Mouse (Mus musculus) G1E (cell line): Measurements from ENCODE around the gene Sema5a.

Experiments
- CTCF ChIP-seq: IDR thresholded peaks from 2 replicates; pipeline ENCODE4 v1.5.1; 2012; ENCODE audit warnings: low read depth, low read length, inconsistent platforms, mixed read lengths
- GATA1 ChIP-seq: IDR thresholded peaks from 2 replicates; pipeline ENCODE4 v1.6.1; 2012; ENCODE audit warnings: borderline replicate concordance, low read length, inconsistent platforms, mixed read lengths

- TF ChIP-seq GATA1, result no peak
- no peak for TF ChIP-seq CTCF
Measured at GRCm38 (mm10) chr15:32225394-32225793, 19.2 kb upstream of the Sema5a start.
